ENCODE assay signal across 8 mouse cellular contexts in the genomic region with DNA sequence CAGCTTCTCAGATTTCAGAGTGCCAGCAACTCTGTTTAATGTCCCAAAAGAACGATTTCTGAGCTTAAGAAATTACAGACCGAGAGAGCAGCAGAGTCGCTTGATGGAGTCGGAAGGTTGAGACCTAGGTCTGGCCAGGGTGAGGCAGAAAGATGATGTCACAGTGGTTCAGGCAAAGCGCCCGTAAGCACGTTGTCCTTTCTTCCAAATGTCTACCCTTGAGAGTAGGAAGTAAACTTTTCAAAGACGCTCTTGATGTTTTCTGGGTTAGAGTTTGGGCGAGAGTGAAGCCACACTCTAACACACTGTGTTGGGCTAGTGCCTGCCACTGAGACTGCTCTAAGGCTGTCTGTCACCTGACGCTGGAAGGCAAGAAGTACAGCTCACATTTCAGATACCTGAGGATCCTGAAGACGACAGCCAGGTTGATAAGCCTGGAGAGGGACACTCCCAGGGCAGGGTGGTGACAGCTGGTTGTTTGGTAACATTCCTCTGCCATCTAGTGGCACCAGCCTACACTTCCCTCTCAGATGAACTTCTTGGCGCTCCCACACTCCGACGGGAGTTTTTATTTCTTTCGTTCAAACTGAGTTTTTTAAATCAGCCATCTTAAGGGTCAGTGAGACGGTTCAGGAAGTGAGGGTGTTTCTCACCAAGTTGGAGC. TPM values are rescaled to one million over a fixed set of nuclear protein-coding genes. Genes with fewer than 3 reads are reported as not detected.
A peak's percentile ranks its signal among the peaks of the same experiment; 100 is the strongest.
DNase-seq lines count a peak whose midpoint lies in the region; ATAC-seq and TF ChIP-seq lines count a peak whose summit lies in the region.

No protein-coding gene starts in this region.

- H3K27ac ChIP-seq in MEL (ENCODE audit: control insufficient read depth, low read depth, low read length), result no peak overlapping the region
- no peak overlapping the region for H3K27ac ChIP-seq in heart, embryonic 11.5 days (ENCODE audit: low read depth, low read length)

- peak overlapping the region; percentile 72 for H3K4me2 ChIP-seq in heart, embryonic 11.5 days

- DNase-seq in adrenal gland, adult (ENCODE audit: inconsistent age in 2 of 2, low spot score in 1 of 2), result peak; percentile 54 to 82
- DNase-seq in adrenal gland, postnatal 4 days (ENCODE audit: low spot score in 2 of 2), result no peak
- DNase-seq in MEL (ENCODE audit: low read depth, low spot score), result peak; percentile 40
- DNase-seq in embryo, embryonic 11.5 days (ENCODE audit: low read depth, low spot score), result peak; percentile 19
- DNase-seq in kidney, postnatal 14 days, result peak; percentile 68
- DNase-seq in lung, postnatal 25 days (ENCODE audit: low spot score), result peak; percentile 77
- peak; percentile 41 for DNase-seq in right cerebral cortex, postnatal 4 days

- TF ChIP-seq EP300 in MEL (IDR thresholded peaks at IDR 0.05; ENCODE audit: low read depth in 1 of 2, low read length in 2 of 2), result no peak

- no peaks in the 10 kb centered on the region for H3K79me2 ChIP-seq in MEL (ENCODE audit: control insufficient read depth, insufficient read depth, low read length, poor library complexity)

- no peaks in the 10 kb centered on the region for H3K4me1 ChIP-seq in MEL (ENCODE audit: control insufficient read depth in 1 of 2, insufficient read depth in 2 of 2, low read length in 2 of 2)
- peaks cover 33% of the 10 kb centered on the region for H3K4me1 ChIP-seq in heart, embryonic 11.5 days (ENCODE audit: control insufficient read depth, insufficient read depth, low read length)

- H3K36me3 ChIP-seq in MEL (ENCODE audit: control insufficient read depth in 1 of 2, insufficient read depth in 2 of 2, low read length in 2 of 2), result no peaks in the 10 kb centered on the region
- H3K36me3 ChIP-seq in heart, embryonic 11.5 days (ENCODE audit: control insufficient read depth, insufficient read depth, low read length), result no peaks in the 10 kb centered on the region

- peak; percentile 45 to 74 (median 65); a peak in 5 of 6 replicates for TF ChIP-seq CTCF in MEL (IDR thresholded peaks at IDR 0.05 in 2 of 3, conservative IDR thresholded peaks at IDR 0.05 in 1 of 3; ENCODE audit: control insufficient read depth in 1 of 3, insufficient read depth in 1 of 3, low read depth in 2 of 3, low read length in 3 of 3, poor library complexity in 1 of 3, severe bottlenecking in 1 of 3)

- no peak for ATAC-seq in heart, embryonic 11.5 days (replicated peaks; ENCODE audit: insufficient number of reproducible peaks, low FRiP score, low TSS enrichment)

- H3K27me3 ChIP-seq in MEL (ENCODE audit: control insufficient read depth in 1 of 2, insufficient read depth in 2 of 2, low read length in 2 of 2), result peaks cover 0 to 2% of the 10 kb centered on the region in 2 experiments; a peak in 2 of 4 replicates
- H3K27me3 ChIP-seq in heart, embryonic 11.5 days (ENCODE audit: control insufficient read depth, insufficient read depth, low read length), result peaks cover 2% of the 10 kb centered on the region; the same call in 1 of the 2 replicates

- no peak overlapping the region for H3K4me3 ChIP-seq in MEL (ENCODE audit: control insufficient read depth in 1 of 2, insufficient read depth in 1 of 2, low read depth in 2 of 2, low read length in 2 of 2)
- H3K4me3 ChIP-seq in heart, embryonic 11.5 days (ENCODE audit: low read depth, low read length), result peak overlapping the region; percentile 6; the same call in 1 of the 2 replicates

- TF ChIP-seq POLR2A in MEL (IDR thresholded peaks at IDR 0.05; ENCODE audit: control insufficient read depth in 1 of 2, insufficient read depth in 1 of 2, low read depth in 1 of 2, low read length in 2 of 2, poor library complexity in 1 of 2), result no peak

- no peak overlapping the region for H3K9ac ChIP-seq in MEL (ENCODE audit: control insufficient read depth, low read depth, low read length, poor library complexity, severe bottlenecking)
- no peak overlapping the region for H3K9ac ChIP-seq in heart, embryonic 11.5 days (ENCODE audit: low read depth, low read length)

- no peaks in the 10 kb centered on the region for H3K9me3 ChIP-seq in MEL (replicated peaks; ENCODE audit: insufficient read depth, low read length)
- H3K9me3 ChIP-seq in heart, embryonic 11.5 days (replicated peaks; ENCODE audit: control insufficient read depth, low read length), result no peaks in the 10 kb centered on the region

- 21% methylated on average over 16 of the region's 16 CpGs for WGBS in heart, embryonic 11.5 days (ENCODE audit: insufficient replicate concordance)

- peak; percentile 84 for TF ChIP-seq RAD21 in MEL (IDR thresholded peaks at IDR 0.05; ENCODE audit: low read depth, low read length)

TF ChIP-seq in MEL, 35 proteins besides CTCF, POLR2A, EP300 and RAD21:
- peak; percentile 79 for TF ChIP-seq SMC3 (IDR thresholded peaks at IDR 0.05; ENCODE audit: low read depth, low read length)
- TF ChIP-seq BHLHE40 (IDR thresholded peaks at IDR 0.05; ENCODE audit: borderline replicate concordance, low read depth, low read length), result no peak
- TF ChIP-seq ZC3H11A (IDR thresholded peaks at IDR 0.05; ENCODE audit: low read depth, low read length), result peak; percentile 83
TF ChIP-seq in MEL: peak in this region for 2.

RNA-seq across cellular contexts. Expression of a gene that starts 45.1 kb away (rescaled TPM):
- 10 to 100 TPM; 21.2 to 27.3 TPM for total RNA-seq in adrenal gland, postnatal 4 days (2021)
- total RNA-seq in MEL (2012; rRNA removed), result 7.9 and 21.8 TPM in 2 replicates
- 10 to 100 TPM; 21.9 to 72.2 TPM for polyA plus RNA-seq in MEL (2012; ENCODE audit: insufficient read depth in 1 of 2, insufficient read length in 2 of 2, low read depth in 1 of 2, low replicate concordance in 2 of 2, missing spikeins in 1 of 2)
- polyA plus RNA-seq in heart, embryonic 11.5 days (2014; fragmentation: Nextera tagmentation; extraction: Ambion mirVana), result 15.5 and 16.5 TPM in 2 replicates

RNA-seq across cellular contexts. Expression of a gene that starts 49.2 kb away (rescaled TPM):
- under 1 TPM; 0.14 TPM for total RNA-seq in adrenal gland, postnatal 4 days (2021)
- not detected in 2 replicates for total RNA-seq in MEL (2012; rRNA removed)
- polyA plus RNA-seq in MEL (2012; ENCODE audit: insufficient read depth in 1 of 2, insufficient read length in 2 of 2, low read depth in 1 of 2, low replicate concordance in 2 of 2, missing spikeins in 1 of 2), result not detected
- polyA plus RNA-seq in heart, embryonic 11.5 days (2014; fragmentation: Nextera tagmentation; extraction: Ambion mirVana), result 0.62 and 1.2 TPM in 2 replicates

RNA-seq across cellular contexts. Expression of a gene that starts 54.9 kb away (rescaled TPM):
- total RNA-seq in adrenal gland, postnatal 4 days (2021), result 1 to 10 TPM; 2.8 to 2.9 TPM
- not detected in 2 replicates for total RNA-seq in MEL (2012; rRNA removed)
- polyA plus RNA-seq in MEL (2012; ENCODE audit: insufficient read depth in 1 of 2, insufficient read length in 2 of 2, low read depth in 1 of 2, low replicate concordance in 2 of 2, missing spikeins in 1 of 2), result not detected
- 1.5 and 1.8 TPM in 2 replicates for polyA plus RNA-seq in heart, embryonic 11.5 days (2014; fragmentation: Nextera tagmentation; extraction: Ambion mirVana)

Comparison
In these comparisons a context has a peak if more than half of its experiments do, and no peak if none do; other contexts are left out.
1. DNase-seq: peak in adrenal gland, adult (2 of 2), MEL (single experiment), embryo, embryonic 11.5 days (single experiment), kidney, postnatal 14 days (single experiment), lung, postnatal 25 days (single experiment) and right cerebral cortex, postnatal 4 days (single experiment); none in adrenal gland, postnatal 4 days (0 of 2).